Mouse (Mus musculus) G1E-ER4 (cell line): ENCODE results near the gene Grn. TPM values are rescaled to one million over a fixed set of nuclear protein-coding genes. Genes with fewer than 3 reads are reported as not detected.

Experiments used
- GATA1 ChIP-seq: IDR thresholded peaks from one replicate; pipeline ENCODE4 v1.8.0; 2012; ENCODE audit warnings: low read length, inconsistent platforms
- polyA plus RNA-seq: library from polyadenylated mRNA; stranded (reverse); fragments of >175 nt; gene quantifications from 2 replicates; pipeline ENCODE4 v1.2.3, GENCODE M21; 2012

Grn gene
- polyA plus RNA-seq, 1 experiment, result 13.2 TPM

DNA sequence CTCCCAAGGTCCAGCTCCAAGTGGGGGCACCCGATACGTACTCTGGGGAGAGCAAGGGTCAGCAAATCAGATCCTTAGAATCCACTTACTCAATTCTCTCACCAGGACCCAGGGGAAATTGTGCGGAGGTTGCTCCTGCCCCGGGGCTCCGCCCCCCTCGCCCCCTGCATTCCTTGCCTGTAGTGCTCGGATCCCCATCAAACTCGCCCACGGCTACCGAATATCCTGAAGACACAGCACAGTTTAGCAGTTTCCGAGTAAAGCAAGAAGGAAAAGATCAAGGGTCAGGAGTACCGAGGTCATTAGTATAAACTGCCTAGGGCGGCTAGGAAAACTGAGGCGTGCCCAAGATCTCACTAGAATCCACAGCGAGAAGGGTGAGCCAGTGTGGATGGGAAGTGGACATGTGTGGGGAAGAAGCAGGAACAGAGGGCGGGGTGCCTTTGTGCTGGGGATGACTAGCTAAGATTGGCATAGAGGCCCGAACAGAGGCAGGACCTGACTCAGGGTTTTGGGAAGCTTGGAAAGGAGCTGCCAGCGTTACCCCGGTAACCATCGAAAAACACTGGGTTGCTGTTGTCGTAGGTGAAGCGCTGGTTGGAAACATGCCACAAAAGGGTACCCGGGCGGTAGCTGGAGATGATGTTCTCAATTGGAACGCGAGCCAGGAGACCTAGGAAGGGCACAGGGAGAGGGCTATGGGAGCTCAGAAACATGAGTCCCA, 35.8 kb downstream of the Grn start:
- TF ChIP-seq GATA1, result no peak

DNA sequence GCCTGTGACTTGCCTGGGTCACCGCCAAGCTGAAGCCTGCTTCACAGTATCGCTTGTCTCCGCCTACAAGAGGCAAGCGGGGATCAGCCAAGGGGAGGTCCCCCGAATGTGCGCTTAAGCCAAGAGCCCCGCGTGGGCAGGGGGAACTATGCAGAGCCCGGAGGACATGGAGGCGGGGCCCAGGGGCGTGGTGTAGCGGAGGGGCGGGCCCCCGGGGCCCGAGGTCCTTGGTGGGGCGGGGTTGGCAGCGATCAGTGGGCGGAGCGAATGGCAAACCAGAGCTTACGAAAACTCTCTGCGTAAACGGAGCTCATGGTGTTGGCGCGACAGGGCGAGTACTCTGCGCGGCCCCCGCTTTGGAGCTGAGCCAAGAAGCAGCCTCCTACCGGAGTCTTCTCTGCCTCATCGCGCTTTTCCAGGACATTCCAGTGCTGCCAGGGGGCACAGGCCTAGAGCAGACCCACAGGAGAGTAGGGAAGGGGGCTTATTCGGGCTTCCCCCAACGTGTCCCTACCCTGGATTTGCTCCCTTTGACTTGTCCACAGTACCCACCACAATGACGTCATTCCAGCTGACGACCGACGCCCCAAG, 37.0 kb downstream of the Grn start:
- no peak for TF ChIP-seq GATA1

DNA sequence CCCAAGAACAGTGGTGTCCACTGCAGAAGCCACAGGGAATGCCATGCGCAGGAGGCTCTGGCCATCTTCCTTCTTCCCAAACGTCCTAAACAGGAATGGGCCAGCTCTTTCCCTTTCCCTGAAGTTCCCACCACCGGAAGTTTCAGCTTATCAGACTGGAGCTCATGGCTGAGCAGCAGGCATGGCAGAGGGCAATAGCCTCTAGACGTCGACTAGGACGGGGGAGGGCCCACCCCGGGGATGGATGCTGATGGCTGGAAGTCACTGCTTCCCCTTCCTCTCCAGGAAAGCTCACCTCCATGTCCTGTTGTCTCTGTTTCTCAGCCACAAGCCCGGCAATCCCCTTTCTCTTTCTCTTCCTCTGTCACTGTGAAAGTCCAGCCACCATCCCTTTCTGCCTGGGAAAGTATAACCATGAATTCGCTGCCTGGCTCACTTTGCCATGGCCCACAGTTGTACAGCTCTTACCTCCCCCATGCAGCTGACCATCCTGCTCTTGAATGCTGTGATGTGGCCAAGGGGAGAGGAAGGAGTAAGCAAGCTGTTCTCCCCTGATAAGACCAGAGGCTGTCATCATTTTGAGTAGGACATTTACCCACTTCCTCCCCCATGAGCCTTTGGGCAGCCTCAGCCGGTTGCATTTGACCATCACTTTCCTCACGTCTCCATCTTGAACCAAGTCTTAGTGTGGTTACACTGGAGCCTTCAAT, 39.7 kb downstream of the Grn start, which contains the start of gene Itga2b:
Gene Itga2b, minus strand, starts transcription at position 475 of the 710 bp plus-strand sequence.
- TF ChIP-seq GATA1, result peak; percentile 34

DNA sequence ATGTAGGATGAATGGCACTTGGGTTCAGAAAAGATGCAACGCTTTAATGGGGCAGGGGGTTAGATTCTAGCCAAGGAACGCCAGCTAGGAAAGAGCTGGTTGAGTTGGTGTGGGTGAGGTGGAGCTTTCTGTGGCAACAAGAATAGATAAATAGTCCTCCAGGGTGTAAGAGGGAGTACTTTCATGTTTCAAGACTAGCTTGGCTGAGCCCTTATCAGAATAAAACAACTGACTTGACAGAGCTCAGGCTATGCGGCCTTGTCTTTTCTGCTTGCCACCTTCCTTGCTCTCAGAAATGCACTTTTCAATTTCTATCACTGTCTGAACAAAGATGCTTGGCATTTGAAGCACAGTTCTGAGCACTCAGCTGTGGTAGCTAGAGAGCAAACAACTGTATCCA, 44.9 kb downstream of the Grn start:
- TF ChIP-seq GATA1, result no peak

DNA sequence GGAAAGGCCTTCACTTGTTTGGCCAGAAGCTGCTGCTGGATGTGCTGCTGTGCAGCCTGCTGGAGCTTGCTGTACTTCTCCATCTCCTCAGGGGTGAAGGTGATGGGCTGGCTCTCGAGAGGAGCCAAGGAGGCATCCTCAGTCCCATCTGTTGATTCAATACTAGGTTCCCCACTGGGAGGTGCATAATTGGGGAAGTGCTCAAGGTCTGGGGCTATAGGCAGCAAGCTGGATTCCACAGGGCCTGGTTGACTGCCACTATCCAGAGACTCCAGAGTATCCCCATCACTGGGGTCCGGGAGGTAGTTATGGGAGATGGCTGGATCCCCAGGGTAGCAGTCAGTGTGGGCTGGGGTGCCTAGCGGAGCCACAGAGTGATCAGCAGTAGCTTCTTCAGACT, 48.6 kb downstream of the Grn start:
- no peak for TF ChIP-seq GATA1

DNA sequence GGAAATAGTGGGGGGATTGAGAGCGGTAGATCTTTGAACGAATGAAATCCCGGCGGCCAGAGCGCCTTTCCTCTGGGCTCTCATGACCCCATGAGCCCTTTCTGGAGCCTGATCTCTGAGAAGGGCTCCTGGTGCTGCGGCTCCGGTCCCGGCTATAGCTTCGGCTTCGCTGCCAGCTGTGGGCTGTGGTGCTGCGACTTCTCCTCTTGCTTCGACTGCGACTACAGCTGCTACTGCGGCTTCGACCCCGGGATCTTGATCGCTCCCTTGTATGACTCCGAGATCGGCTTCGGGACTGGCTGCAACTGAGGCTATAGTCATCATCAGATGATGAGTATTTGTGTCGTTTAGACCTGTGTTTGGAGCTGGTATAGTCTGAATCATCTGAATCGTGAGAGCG, 49.5 kb downstream of the Grn start:
- no peak for TF ChIP-seq GATA1

DNA sequence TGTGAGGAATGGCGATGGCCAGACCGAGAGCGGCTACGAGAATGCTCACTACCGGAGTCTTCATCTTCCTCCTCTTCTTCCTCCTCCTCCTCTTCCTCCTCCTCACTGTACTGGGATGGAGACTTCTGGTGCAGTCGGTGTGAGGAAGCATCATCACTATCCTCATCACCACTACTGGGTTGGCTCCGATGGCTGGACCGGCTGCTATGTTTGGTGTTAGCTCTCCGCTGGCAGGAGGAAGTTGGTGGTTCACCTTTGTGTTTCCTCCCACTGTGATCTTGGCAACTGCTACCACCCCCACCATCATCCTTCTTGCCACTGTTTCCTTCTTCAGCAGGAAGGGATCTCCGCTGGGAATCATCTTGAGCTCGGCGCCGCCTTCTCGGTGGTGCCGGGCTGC, 50.0 kb downstream of the Grn start:
- TF ChIP-seq GATA1, result no peak

DNA sequence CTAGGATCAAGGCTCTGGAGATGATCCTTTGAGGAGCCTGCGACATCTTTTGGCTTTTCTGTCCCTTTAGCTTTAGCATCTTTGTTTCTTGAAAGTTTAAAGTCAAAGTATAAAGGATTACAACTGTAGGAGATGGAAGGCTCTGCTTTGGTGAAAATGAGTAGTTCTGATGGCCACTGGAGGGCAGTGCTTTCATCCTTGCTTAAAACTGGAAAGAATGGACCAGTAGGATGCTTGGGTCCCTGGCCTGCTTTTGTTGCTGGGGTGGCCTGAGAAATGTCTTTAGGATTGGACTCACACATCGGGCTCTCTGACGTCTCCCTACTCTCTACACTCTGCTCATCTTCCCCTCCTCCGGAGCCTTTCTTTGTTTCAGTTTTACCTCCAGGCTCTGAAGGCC, 50.8 kb downstream of the Grn start:
- no peak for TF ChIP-seq GATA1

DNA sequence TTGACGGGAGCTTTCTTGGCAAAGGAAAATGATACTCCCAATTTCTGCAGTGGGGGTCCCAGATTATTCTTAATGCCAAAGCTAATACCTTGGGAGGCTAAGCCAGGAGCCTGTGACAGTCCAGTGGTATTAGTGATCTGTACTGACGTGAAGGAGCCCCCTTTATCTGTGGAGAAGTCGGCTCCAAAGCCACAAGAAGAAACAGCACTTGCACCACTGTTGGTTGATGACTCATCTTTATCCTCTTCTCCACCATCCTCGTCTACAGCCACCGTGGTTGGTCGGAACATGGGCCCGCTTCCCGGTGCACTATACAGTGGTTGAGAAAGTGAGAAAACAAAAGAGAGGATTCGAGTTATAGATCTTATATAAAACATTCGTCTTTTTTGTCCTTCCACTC, 51.7 kb downstream of the Grn start:
- no peak for TF ChIP-seq GATA1

Other genes starting within 250 kb of the Grn start
- gene Lsm12, start 245.0 kb upstream of the Grn start, polyA plus RNA-seq, result 106 and 164 TPM in 2 replicates
- gene G6pc3, start 240.7 kb upstream of the Grn start, polyA plus RNA-seq, result 21.2 and 21.5 TPM in 2 replicates
- gene Hdac5, start 200.1 kb upstream of the Grn start, polyA plus RNA-seq, result 34.9 and 38.8 TPM in 2 replicates
- gene BC030867, start 181.4 kb upstream of the Grn start, polyA plus RNA-seq, result 4.7 and 11.3 TPM in 2 replicates
- not detected in 2 replicates for gene Asb16, start 161.6 kb upstream of the Grn start, polyA plus RNA-seq
- gene Tmub2, start 145.4 kb upstream of the Grn start, polyA plus RNA-seq, result 35.4 and 44.5 TPM in 2 replicates
- gene Atxn7l3, start 133.7 kb upstream of the Grn start, polyA plus RNA-seq, result 67.5 and 84.9 TPM in 2 replicates
- gene Ubtf, start 110.6 kb upstream of the Grn start, polyA plus RNA-seq, result 180 and 263 TPM in 2 replicates
- 7.0 and 10.8 TPM in 2 replicates for gene Slc4a1, start 64.1 kb upstream of the Grn start, polyA plus RNA-seq
- gene Rundc3a, start 36.9 kb upstream of the Grn start, polyA plus RNA-seq, result not detected in 2 replicates
- gene Slc25a39, start 22.4 kb upstream of the Grn start, polyA plus RNA-seq, result 260 and 309 TPM in 2 replicates
- 0.23 and 0.30 TPM in 2 replicates for gene Fam171a2, start 17.4 kb downstream of the Grn start, polyA plus RNA-seq
- 18.0 and 29.0 TPM in 2 replicates for gene Itga2b, start 39.8 kb downstream of the Grn start, polyA plus RNA-seq
- gene Gpatch8, start 126.1 kb downstream of the Grn start, polyA plus RNA-seq, result 11.5 and 15.9 TPM in 2 replicates
- gene Gm11627, start 149.1 kb downstream of the Grn start, polyA plus RNA-seq, result not detected in 2 replicates
- not detected in 2 replicates for gene Fzd2, start 174.1 kb downstream of the Grn start, polyA plus RNA-seq
- gene Meioc, start 233.4 kb downstream of the Grn start, polyA plus RNA-seq, result not detected in 2 replicates